Mouse (Mus musculus): ENCODE measurements at regions not wholly inside any gene's neighbourhood (a gene's known extent, or its start where the extent isn't known, plus 50 kb on each side); places are given as distances from the start of the nearest gene placed in this dataset.

GRCm38 (mm10) chr6:98486626-98487025 lies 144.1 kb upstream of the Gm765 start:
- TF ChIP-seq CTCF (IDR thresholded peaks at IDR 0.05; ENCODE audit: insufficient read depth, low read depth, low read length): no peak
- no peak for TF ChIP-seq POLR2A (IDR thresholded peaks at IDR 0.05; ENCODE audit: insufficient read depth, low read depth, low read length)
- WGBS: 51% methylated on average over 3 of the region's 3 CpGs

GRCm38 (mm10) chr6:98483319-98484123 lies 141.0 kb upstream of the Gm765 start:
- Histone ChIP-seq H3K27ac (ENCODE audit: insufficient read depth, low read depth, low read length) (no peak overlapping the region), H3K4me1 (ENCODE audit: control insufficient read depth, insufficient read depth, low read length) (no peaks in the 10 kb centered on the region), H3K4me3 (ENCODE audit: insufficient read depth, low read depth, low read length) (no peak overlapping the region)
- TF ChIP-seq CTCF (IDR thresholded peaks at IDR 0.05; ENCODE audit: insufficient read depth, low read depth, low read length): no peak
- TF ChIP-seq POLR2A (IDR thresholded peaks at IDR 0.05; ENCODE audit: insufficient read depth, low read depth, low read length): no peak
- WGBS: 78% methylated on average over 3 of the region's 3 CpGs

More at GRCm38 (mm10) chr6:98486626-98487025, 144.1 kb upstream of the Gm765 start:
- no peak overlapping the region for H3K27ac ChIP-seq (ENCODE audit: insufficient read depth, low read depth, low read length)
- no peaks in the 10 kb centered on the region for H3K4me1 ChIP-seq (ENCODE audit: control insufficient read depth, insufficient read depth, low read length)
- H3K4me3 ChIP-seq (ENCODE audit: insufficient read depth, low read depth, low read length): no peak overlapping the region

GRCm38 (mm10) chr6:98482319-98482718 lies 139.8 kb upstream of the Gm765 start:
- Histone ChIP-seq H3K4me1 (ENCODE audit: control insufficient read depth, insufficient read depth, low read length) (no peaks in the 10 kb centered on the region), H3K27ac (ENCODE audit: insufficient read depth, low read depth, low read length) (no peak overlapping the region), H3K4me3 (ENCODE audit: insufficient read depth, low read depth, low read length) (no peak overlapping the region)
- 94% methylated on average over 2 of the region's 2 CpGs for WGBS
- TF ChIP-seq POLR2A (IDR thresholded peaks at IDR 0.05; ENCODE audit: insufficient read depth, low read depth, low read length) (no peak), CTCF (IDR thresholded peaks at IDR 0.05; ENCODE audit: insufficient read depth, low read depth, low read length) (no peak)

- Histone ChIP-seq H3K27ac (ENCODE audit: insufficient read depth, low read depth, low read length) (no peak overlapping the region), H3K4me1 (ENCODE audit: control insufficient read depth, insufficient read depth, low read length) (no peaks in the 10 kb centered on the region), H3K4me3 (ENCODE audit: insufficient read depth, low read depth, low read length) (no peak overlapping the region)
- TF ChIP-seq CTCF (IDR thresholded peaks at IDR 0.05; ENCODE audit: insufficient read depth, low read depth, low read length): no peak
- TF ChIP-seq POLR2A (IDR thresholded peaks at IDR 0.05; ENCODE audit: insufficient read depth, low read depth, low read length): no peak
Measured at GRCm38 (mm10) chr6:98467563-98467962, 125.0 kb upstream of the Gm765 start.

- Histone ChIP-seq H3K4me3 (ENCODE audit: insufficient read depth, low read depth, low read length) (no peak overlapping the region), H3K27ac (ENCODE audit: insufficient read depth, low read depth, low read length) (no peak overlapping the region), H3K4me1 (ENCODE audit: control insufficient read depth, insufficient read depth, low read length) (no peaks in the 10 kb centered on the region)
- 84% methylated on average over 7 of the region's 7 CpGs for WGBS
- TF ChIP-seq CTCF (IDR thresholded peaks at IDR 0.05; ENCODE audit: insufficient read depth, low read depth, low read length) (no peak), POLR2A (IDR thresholded peaks at IDR 0.05; ENCODE audit: insufficient read depth, low read depth, low read length) (no peak)
Measured at GRCm38 (mm10) chr6:98452277-98452676, 109.7 kb upstream of the Gm765 start.

- TF ChIP-seq POLR2A (IDR thresholded peaks at IDR 0.05; ENCODE audit: insufficient read depth, low read depth, low read length) (no peak), CTCF (IDR thresholded peaks at IDR 0.05; ENCODE audit: insufficient read depth, low read depth, low read length) (no peak)
- WGBS: 35% methylated on average over 6 of the region's 6 CpGs
- no peaks in the 10 kb centered on the region for H3K4me1 ChIP-seq (ENCODE audit: control insufficient read depth, insufficient read depth, low read length)
- H3K27ac ChIP-seq (ENCODE audit: insufficient read depth, low read depth, low read length): no peak overlapping the region
- H3K4me3 ChIP-seq (ENCODE audit: insufficient read depth, low read depth, low read length): no peak overlapping the region
Measured at GRCm38 (mm10) chr6:98435676-98436075, 93.1 kb upstream of the Gm765 start.

- no peak overlapping the region for H3K4me3 ChIP-seq (ENCODE audit: insufficient read depth, low read depth, low read length)
- TF ChIP-seq CTCF (IDR thresholded peaks at IDR 0.05; ENCODE audit: insufficient read depth, low read depth, low read length) (no peak), POLR2A (IDR thresholded peaks at IDR 0.05; ENCODE audit: insufficient read depth, low read depth, low read length) (no peak)
- H3K27ac ChIP-seq (ENCODE audit: insufficient read depth, low read depth, low read length): no peak overlapping the region
- 82% methylated on average over 6 of the region's 6 CpGs for WGBS
- no peaks in the 10 kb centered on the region for H3K4me1 ChIP-seq (ENCODE audit: control insufficient read depth, insufficient read depth, low read length)
Measured at GRCm38 (mm10) chr6:98433286-98433685, 90.7 kb upstream of the Gm765 start.

GRCm38 (mm10) chr6:98429120-98429519 lies 86.6 kb upstream of the Gm765 start:
- TF ChIP-seq CTCF (IDR thresholded peaks at IDR 0.05; ENCODE audit: insufficient read depth, low read depth, low read length): no peak
- no peak for TF ChIP-seq POLR2A (IDR thresholded peaks at IDR 0.05; ENCODE audit: insufficient read depth, low read depth, low read length)
- H3K4me3 ChIP-seq (ENCODE audit: insufficient read depth, low read depth, low read length): no peak overlapping the region
- no peak overlapping the region for H3K27ac ChIP-seq (ENCODE audit: insufficient read depth, low read depth, low read length)
- H3K4me1 ChIP-seq (ENCODE audit: control insufficient read depth, insufficient read depth, low read length): no peaks in the 10 kb centered on the region
- WGBS: 65% methylated on average over 5 of the region's 5 CpGs

GRCm38 (mm10) chr6:98402605-98403004 lies 60.1 kb upstream of the Gm765 start:
- Histone ChIP-seq H3K4me1 (ENCODE audit: control insufficient read depth, insufficient read depth, low read length) (no peaks in the 10 kb centered on the region), H3K27ac (ENCODE audit: insufficient read depth, low read depth, low read length) (no peak overlapping the region), H3K4me3 (ENCODE audit: insufficient read depth, low read depth, low read length) (no peak overlapping the region)
- WGBS: 93% methylated on average over 1 of the region's 1 CpGs
- TF ChIP-seq POLR2A (IDR thresholded peaks at IDR 0.05; ENCODE audit: insufficient read depth, low read depth, low read length): no peak
- TF ChIP-seq CTCF (IDR thresholded peaks at IDR 0.05; ENCODE audit: insufficient read depth, low read depth, low read length): no peak
